Mouse (Mus musculus): ENCODE results near the gene Gabbr2. TPM values are rescaled to one million over a fixed set of nuclear protein-coding genes. Genes with fewer than 3 reads are reported as not detected.

Gene Gabbr2
- polyA plus RNA-seq, 1 experiment, result not detected

DNA sequence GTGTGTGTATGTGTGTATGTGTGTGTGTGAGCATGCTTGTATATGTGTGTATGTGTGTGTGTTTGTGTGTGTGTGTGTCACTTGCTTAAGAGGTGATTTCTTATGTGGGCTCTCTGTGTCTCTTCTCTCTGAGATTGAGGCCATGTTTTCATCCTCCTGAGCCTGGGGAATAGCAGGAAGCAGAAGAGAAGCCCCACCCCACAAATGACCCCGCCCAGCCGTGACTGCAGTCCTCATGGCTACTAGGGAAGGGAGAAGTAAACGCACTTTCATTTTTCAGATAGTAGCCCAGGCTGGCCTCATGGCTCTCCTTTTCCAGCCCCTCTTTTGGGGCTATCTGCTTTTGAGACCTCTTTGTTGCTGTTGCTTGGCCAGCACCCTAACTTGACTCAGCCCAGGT, 315.0 kb downstream of the Gabbr2 start:
- H3ac ChIP-seq (ENCODE audit: control insufficient read depth, insufficient read length, low read depth), result no peak overlapping the region
- H3K4me3 ChIP-seq (ENCODE audit: insufficient read depth, poor library complexity, severe bottlenecking), result no peak overlapping the region
- no peaks in the 10 kb centered on the region for H3K79me2 ChIP-seq (ENCODE audit: control insufficient read depth, insufficient read depth)
- H3K27me3 ChIP-seq (ENCODE audit: control insufficient read depth, insufficient read depth, insufficient read length), result no peaks in the 10 kb centered on the region
- TF ChIP-seq USF1 (IDR thresholded peaks at IDR 0.05; ENCODE audit: low read depth), result no peak
- no peak for TF ChIP-seq MAX (IDR thresholded peaks at IDR 0.05)
- no peak for TF ChIP-seq CTCF (IDR thresholded peaks at IDR 0.05; ENCODE audit: control insufficient read depth, insufficient read depth, insufficient read length)
- TF ChIP-seq MYOD1 (IDR thresholded peaks at IDR 0.05; ENCODE audit: control insufficient read depth, insufficient read length, low read depth), result no peak
- no peak for TF ChIP-seq MYOG (IDR thresholded peaks at IDR 0.05; ENCODE audit: control insufficient read depth, extremely low read depth, insufficient read length)
- no peak for TF ChIP-seq CEBPB (IDR thresholded peaks at IDR 0.05; ENCODE audit: low read depth)
- TF ChIP-seq FOSL1 (IDR thresholded peaks at IDR 0.05; ENCODE audit: insufficient read depth, low read length, poor library complexity, severe bottlenecking), result no peak
- no peaks in the 10 kb centered on the region for H3K79me3 ChIP-seq (ENCODE audit: low read depth)
- H3K36me3 ChIP-seq (ENCODE audit: control insufficient read depth, insufficient read depth), result no peaks in the 10 kb centered on the region

DNA sequence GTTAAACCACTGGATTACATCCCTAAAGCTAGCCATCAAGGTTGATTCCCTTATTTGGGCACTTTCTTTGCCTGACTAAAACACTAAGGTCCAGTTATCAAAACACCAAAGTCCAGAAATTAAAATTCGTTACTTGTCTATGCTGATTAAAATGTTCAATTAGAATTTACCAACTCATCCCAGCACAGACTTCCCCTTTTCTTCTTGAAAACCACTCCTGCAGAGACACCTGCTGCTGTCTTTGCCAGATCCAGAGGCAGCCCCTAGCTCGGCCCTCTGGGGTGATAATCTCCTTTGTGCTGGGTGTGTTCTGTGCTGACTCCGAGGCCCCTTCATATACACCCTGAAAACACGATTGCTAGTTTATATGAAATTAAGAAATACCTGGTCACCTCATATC, 315.7 kb downstream of the Gabbr2 start:
- Histone ChIP-seq H3K79me2 (ENCODE audit: control insufficient read depth, insufficient read depth) (no peaks in the 10 kb centered on the region), H3K27me3 (ENCODE audit: control insufficient read depth, insufficient read depth, insufficient read length) (no peaks in the 10 kb centered on the region), H3ac (ENCODE audit: control insufficient read depth, insufficient read length, low read depth) (no peak overlapping the region), H3K79me3 (ENCODE audit: low read depth) (no peaks in the 10 kb centered on the region), H3K36me3 (ENCODE audit: control insufficient read depth, insufficient read depth) (no peaks in the 10 kb centered on the region), H3K4me3 (ENCODE audit: insufficient read depth, poor library complexity, severe bottlenecking) (no peak overlapping the region)
- TF ChIP-seq USF1 (IDR thresholded peaks at IDR 0.05; ENCODE audit: low read depth), result no peak
- no peak for TF ChIP-seq MYOD1 (IDR thresholded peaks at IDR 0.05; ENCODE audit: control insufficient read depth, insufficient read length, low read depth)
- TF ChIP-seq CEBPB (IDR thresholded peaks at IDR 0.05; ENCODE audit: low read depth), result no peak
- no peak for TF ChIP-seq MYOG (IDR thresholded peaks at IDR 0.05; ENCODE audit: control insufficient read depth, extremely low read depth, insufficient read length)
- TF ChIP-seq FOSL1 (IDR thresholded peaks at IDR 0.05; ENCODE audit: insufficient read depth, low read length, poor library complexity, severe bottlenecking), result no peak
- no peak for TF ChIP-seq CTCF (IDR thresholded peaks at IDR 0.05; ENCODE audit: control insufficient read depth, insufficient read depth, insufficient read length)
- TF ChIP-seq MAX (IDR thresholded peaks at IDR 0.05), result no peak

DNA sequence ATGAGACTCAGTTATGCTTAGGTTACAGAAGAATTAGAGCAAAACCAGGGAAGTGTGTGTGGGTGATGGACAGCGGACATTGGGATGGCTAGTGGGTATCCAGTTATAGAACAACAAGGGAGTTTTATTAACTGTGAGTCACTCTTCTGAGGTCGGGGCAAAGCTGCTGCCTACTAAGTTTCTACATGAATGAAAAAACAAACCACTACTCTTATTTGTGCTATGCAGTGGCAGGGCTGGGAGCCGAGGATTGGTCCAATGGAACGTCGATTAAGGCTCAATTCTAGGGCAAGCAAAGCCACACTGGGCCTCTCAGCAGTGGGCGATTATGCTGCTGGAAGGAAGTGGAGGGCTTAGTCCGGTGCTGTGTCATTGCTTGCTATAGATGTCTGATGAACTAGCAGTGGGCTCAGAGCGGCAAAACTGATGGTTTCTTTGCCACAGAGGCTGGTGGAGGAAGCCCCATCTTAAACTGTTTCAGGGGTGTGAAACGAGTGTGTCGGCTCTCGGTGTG, 316.3 kb downstream of the Gabbr2 start:
- H3K36me3 ChIP-seq (ENCODE audit: control insufficient read depth, insufficient read depth), result no peaks in the 10 kb centered on the region
- H3K4me3 ChIP-seq (ENCODE audit: insufficient read depth, poor library complexity, severe bottlenecking), result no peak overlapping the region
- H3K79me2 ChIP-seq (ENCODE audit: control insufficient read depth, insufficient read depth), result no peaks in the 10 kb centered on the region
- no peak overlapping the region for H3ac ChIP-seq (ENCODE audit: control insufficient read depth, insufficient read length, low read depth)
- H3K79me3 ChIP-seq (ENCODE audit: low read depth), result no peaks in the 10 kb centered on the region
- no peaks in the 10 kb centered on the region for H3K27me3 ChIP-seq (ENCODE audit: control insufficient read depth, insufficient read depth, insufficient read length)
- no peak for TF ChIP-seq MAX (IDR thresholded peaks at IDR 0.05)
- no peak for TF ChIP-seq USF1 (IDR thresholded peaks at IDR 0.05; ENCODE audit: low read depth)
- no peak for TF ChIP-seq FOSL1 (IDR thresholded peaks at IDR 0.05; ENCODE audit: insufficient read depth, low read length, poor library complexity, severe bottlenecking)
- TF ChIP-seq CTCF (IDR thresholded peaks at IDR 0.05; ENCODE audit: control insufficient read depth, insufficient read depth, insufficient read length), result no peak
- TF ChIP-seq MYOD1 (IDR thresholded peaks at IDR 0.05; ENCODE audit: control insufficient read depth, insufficient read length, low read depth), result no peak

DNA sequence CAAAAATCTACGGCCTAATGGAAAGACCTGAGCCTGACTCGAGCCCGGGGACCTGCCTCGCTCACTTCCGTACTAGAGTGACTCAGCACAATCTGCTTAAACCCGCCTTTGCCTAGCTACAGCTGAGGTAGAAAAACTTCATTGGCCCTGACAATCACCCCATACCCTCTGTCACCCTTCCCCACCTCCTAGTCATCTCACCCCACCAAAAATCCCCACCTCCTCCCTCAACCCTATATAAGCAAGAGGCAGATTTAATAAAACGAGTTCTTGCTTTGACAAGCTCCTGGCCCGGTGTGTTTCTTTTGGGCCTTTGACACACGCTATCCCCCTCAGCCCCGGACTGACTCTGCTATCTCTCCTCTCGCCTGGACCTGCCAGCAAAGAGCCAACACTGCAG, 323.1 kb downstream of the Gabbr2 start:
- TF ChIP-seq FOSL1 (IDR thresholded peaks at IDR 0.05; ENCODE audit: insufficient read depth, low read length, poor library complexity, severe bottlenecking), result no peak
- TF ChIP-seq MYOG (IDR thresholded peaks at IDR 0.05; ENCODE audit: control insufficient read depth, extremely low read depth, insufficient read length), result no peak
- no peak for TF ChIP-seq USF1 (IDR thresholded peaks at IDR 0.05; ENCODE audit: low read depth)
- H3K4me3 ChIP-seq (ENCODE audit: insufficient read depth, poor library complexity, severe bottlenecking), result no peak overlapping the region
- no peaks in the 10 kb centered on the region for H3K79me3 ChIP-seq (ENCODE audit: low read depth)
- no peaks in the 10 kb centered on the region for H3K36me3 ChIP-seq (ENCODE audit: control insufficient read depth, insufficient read depth)
- H3K79me2 ChIP-seq (ENCODE audit: control insufficient read depth, insufficient read depth), result no peaks in the 10 kb centered on the region
- no peak overlapping the region for H3ac ChIP-seq (ENCODE audit: control insufficient read depth, insufficient read length, low read depth)
- no peaks in the 10 kb centered on the region for H3K27me3 ChIP-seq (ENCODE audit: control insufficient read depth, insufficient read depth, insufficient read length)

DNA sequence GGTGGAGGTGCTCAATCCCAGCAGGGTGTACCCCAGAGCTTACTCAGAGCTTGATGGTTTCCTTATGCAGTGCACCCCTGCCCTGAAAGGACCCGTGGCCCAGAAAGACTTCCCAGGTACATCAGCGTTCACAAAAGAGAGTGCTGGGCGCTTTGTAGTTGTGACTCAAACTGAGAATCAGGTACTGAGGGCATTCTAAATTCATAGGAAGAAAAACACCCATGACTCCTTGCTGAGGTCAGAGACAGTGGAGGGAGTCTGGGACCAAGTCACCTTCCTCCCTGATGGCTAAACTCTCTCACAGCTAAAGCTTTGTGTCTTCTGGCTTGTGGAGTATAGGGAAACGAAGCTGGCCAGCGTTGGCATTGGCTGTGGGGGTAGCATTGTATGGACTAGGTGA, 325.3 kb downstream of the Gabbr2 start:
- H3K79me3 ChIP-seq (ENCODE audit: low read depth), result no peaks in the 10 kb centered on the region
- H3ac ChIP-seq (ENCODE audit: control insufficient read depth, insufficient read length, low read depth), result no peak overlapping the region
- no peaks in the 10 kb centered on the region for H3K79me2 ChIP-seq (ENCODE audit: control insufficient read depth, insufficient read depth)
- TF ChIP-seq FOSL1 (IDR thresholded peaks at IDR 0.05; ENCODE audit: insufficient read depth, low read length, poor library complexity, severe bottlenecking) (no peak), MYOG (IDR thresholded peaks at IDR 0.05; ENCODE audit: control insufficient read depth, extremely low read depth, insufficient read length) (no peak), MAX (IDR thresholded peaks at IDR 0.05) (no peak), CEBPB (IDR thresholded peaks at IDR 0.05; ENCODE audit: low read depth) (no peak), MYOD1 (IDR thresholded peaks at IDR 0.05; ENCODE audit: control insufficient read depth, insufficient read length, low read depth) (no peak), USF1 (IDR thresholded peaks at IDR 0.05; ENCODE audit: low read depth) (no peak), CTCF (IDR thresholded peaks at IDR 0.05; ENCODE audit: control insufficient read depth, insufficient read depth, insufficient read length) (no peak)
- H3K4me3 ChIP-seq (ENCODE audit: insufficient read depth, poor library complexity, severe bottlenecking), result no peak overlapping the region
- no peaks in the 10 kb centered on the region for H3K36me3 ChIP-seq (ENCODE audit: control insufficient read depth, insufficient read depth)
- H3K27me3 ChIP-seq (ENCODE audit: control insufficient read depth, insufficient read depth, insufficient read length), result peaks cover 2% of the 10 kb centered on the region

DNA sequence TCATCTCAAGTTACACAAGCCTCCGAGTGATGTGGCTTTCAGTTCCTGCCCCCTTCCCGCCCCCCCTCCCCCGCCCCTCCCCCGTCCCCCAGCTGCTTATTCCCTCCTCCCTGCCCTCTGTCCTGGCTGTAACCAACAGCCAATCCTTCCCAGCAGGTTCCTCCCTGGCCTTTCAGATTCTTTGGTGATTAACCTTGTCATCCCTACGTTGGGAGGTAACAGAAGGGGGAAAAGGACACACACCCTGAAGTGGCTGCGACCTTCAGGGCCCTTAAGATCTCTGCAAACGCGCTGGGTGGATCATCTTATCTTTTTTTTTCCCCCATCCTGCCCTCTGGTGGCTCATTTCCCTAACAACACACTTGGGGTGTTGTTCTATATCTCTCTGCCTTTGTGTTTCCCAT, 326.3 kb downstream of the Gabbr2 start:
- no peak for TF ChIP-seq CTCF (IDR thresholded peaks at IDR 0.05; ENCODE audit: control insufficient read depth, insufficient read depth, insufficient read length)
- no peak for TF ChIP-seq CEBPB (IDR thresholded peaks at IDR 0.05; ENCODE audit: low read depth)
- no peak for TF ChIP-seq FOSL1 (IDR thresholded peaks at IDR 0.05; ENCODE audit: insufficient read depth, low read length, poor library complexity, severe bottlenecking)
- no peak for TF ChIP-seq MYOD1 (IDR thresholded peaks at IDR 0.05; ENCODE audit: control insufficient read depth, insufficient read length, low read depth)
- no peak for TF ChIP-seq USF1 (IDR thresholded peaks at IDR 0.05; ENCODE audit: low read depth)
- TF ChIP-seq MAX (IDR thresholded peaks at IDR 0.05), result no peak
- no peak for TF ChIP-seq MYOG (IDR thresholded peaks at IDR 0.05; ENCODE audit: control insufficient read depth, extremely low read depth, insufficient read length)
- no peaks in the 10 kb centered on the region for H3K79me3 ChIP-seq (ENCODE audit: low read depth)
- H3K79me2 ChIP-seq (ENCODE audit: control insufficient read depth, insufficient read depth), result no peaks in the 10 kb centered on the region
- H3K4me3 ChIP-seq (ENCODE audit: insufficient read depth, poor library complexity, severe bottlenecking), result no peak overlapping the region
- peaks cover 4% of the 10 kb centered on the region for H3K27me3 ChIP-seq (ENCODE audit: control insufficient read depth, insufficient read depth, insufficient read length)
- no peak overlapping the region for H3ac ChIP-seq (ENCODE audit: control insufficient read depth, insufficient read length, low read depth)
- H3K36me3 ChIP-seq (ENCODE audit: control insufficient read depth, insufficient read depth), result no peaks in the 10 kb centered on the region

Data from C2C12 (cell line).